Mouse (Mus musculus) layer of hippocampus, adult 9-11 months (tissue): ENCODE data around the gene Pds5a.
A peak's percentile ranks its signal among the peaks of the same experiment; 100 is the strongest.
"Not testable (repeated sequence)": the region's sequence is repeated elsewhere in the genome, so short reads cannot be mapped to it uniquely, and the experiment has no call there.

Experiments used
- DNase-seq: peaks from one replicate; pipeline ENCODE4 v3.0.0; 2022

The Pds5a gene

DNA sequence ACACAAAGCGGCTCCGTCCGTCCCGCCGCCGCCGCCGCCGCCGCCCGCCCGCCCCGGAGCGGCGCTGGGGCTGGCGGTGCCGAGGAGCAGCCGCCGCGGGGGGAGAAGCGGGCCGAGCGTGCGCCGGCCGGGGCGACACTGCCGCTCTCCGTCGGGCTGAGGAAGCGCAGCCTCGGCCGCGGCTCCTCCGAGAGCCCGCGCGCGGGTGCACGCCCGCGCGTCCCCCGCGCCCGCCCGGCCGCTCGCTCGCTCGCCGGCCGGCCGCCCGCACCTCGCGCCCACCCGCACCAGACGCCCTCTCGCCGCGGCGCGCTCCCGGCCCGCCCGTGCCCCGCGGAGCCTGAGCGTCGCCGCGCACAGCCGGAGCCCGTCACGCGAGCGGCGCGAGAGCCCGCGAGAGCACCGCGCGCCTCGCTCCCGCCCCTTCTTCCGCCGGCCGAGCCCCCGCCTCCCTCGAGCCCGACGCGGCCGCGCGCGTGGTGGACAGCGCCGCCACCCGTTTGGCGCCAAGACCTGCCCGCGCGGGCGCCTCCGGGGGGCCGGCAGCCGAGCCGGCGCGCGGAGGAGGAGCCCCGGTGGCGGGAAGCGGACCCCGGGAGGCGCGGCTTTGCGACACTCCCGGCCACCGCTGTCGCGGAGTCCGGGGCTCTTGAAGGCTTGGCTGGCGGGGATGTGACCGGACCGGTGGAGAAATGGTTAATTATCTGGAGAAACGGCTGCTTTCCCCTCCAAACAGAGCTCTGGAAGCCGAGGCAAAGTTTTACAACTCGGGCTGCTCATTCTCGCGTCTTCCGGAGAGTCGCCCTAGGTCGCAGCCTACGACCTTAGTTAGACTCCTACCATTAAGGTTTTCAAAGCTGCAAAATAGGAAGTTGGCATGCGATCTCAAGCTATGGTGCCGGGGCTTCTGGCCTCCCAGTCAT is at the start of gene Pds5a:
TSS of gene Pds5a (minus strand) at position 438 of the 923 bp plus-strand sequence.
- peak; percentile 78 for DNase-seq

GRCm38 (mm10) chr5:65746908-65747307 is 48.8 kb upstream of the Pds5a start:
- no peak for DNase-seq

DNA sequence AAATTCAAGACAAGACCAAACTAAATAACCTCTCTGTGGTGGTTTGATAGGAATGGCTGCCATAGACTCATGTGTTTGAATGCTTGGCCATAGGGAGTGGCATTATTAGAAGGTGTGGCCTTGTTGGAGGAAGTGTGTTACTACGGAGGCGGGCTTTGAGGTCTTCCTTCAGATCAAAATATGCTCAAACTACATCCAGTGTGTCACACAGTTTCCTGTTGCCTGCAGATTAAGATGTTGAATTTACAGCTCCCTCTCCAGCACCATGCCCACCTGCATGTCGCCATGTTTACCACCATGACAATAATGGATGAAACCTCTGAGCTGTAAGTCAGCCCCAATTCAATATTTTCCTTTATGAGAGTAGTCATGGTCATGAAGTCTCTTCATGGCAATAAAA is 41.3 kb upstream of the Pds5a start:
- no peak for DNase-seq

- DNase-seq = no peak
These were observed 37.5 kb upstream of the Pds5a start for GRCm38 (mm10) chr5:65735601-65736000.

DNA sequence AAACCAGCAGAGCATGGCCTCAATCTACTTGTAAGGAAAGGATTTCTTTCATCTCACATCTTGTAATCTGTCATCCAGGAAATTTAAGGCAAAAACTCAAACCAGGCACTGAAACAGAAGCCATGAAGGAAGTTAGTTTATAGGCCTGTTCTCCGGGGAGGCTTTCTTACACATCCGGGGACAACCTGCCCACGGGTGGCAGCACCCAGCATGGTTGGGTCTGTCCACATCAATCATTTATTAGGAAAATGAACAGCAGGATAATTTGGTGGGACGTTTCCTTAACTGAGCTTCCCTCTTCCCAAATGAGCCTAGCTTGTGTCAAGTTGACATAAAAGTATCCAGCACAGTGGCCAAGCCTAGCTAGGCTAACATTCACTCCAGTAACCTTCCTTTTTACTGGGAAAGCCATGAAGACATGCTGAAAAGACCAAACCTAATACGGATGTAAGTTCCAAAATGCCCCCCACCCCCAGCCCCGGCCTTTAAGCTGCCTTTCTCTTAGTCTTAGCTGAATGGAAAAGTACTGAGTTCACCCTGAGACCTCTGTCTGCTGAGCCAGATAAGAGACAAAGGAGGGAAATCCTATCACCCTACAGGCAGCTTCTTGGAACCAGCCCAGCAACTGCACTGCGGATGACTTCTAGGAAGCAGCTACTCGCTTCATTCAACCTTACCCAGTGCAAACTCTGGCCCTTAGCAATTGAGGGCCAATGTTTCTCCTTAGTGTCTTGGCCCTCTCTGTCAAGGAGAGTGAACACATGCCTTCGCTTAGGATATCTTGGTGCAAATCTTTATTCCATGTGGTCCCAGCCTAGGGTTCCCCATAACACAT is 33.3 kb upstream of the Pds5a start:
- DNase-seq = no peak

DNA sequence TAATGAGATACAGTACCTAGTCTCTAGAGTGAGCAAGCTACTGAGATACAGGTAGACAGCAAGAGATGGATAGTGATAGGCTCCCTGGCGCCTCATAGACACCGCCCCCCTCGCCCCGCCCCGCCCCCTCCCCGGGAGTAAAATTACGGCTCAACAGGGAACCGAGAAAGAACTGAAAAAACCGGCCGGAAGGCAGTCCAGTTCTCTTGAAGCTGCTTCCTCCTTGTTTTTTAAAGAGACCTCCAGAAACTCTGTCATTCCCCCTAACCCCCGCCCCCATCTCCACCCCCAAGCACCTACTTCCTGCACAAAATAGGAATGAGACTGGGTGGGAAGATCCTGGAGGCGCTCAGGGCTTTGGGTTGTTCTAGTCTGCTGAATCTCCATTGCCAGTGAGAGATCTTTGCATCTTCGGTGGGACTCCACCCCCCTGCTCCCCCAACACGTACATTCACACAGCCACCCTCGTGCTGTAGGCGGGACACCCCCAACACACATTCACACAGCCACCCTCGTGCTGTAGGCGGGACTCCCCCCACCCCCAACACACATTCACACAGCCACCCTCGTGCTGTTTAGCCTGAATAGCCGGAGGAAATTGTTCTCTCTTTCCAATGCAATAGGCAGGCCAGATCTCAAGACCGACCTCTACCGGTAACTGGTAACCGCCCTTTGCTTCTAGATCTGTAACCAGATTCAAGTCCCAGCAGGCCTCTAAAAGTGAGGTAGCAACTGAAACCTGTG is 26.4 kb upstream of the Pds5a start:
- peak; percentile 73 for DNase-seq

DNA sequence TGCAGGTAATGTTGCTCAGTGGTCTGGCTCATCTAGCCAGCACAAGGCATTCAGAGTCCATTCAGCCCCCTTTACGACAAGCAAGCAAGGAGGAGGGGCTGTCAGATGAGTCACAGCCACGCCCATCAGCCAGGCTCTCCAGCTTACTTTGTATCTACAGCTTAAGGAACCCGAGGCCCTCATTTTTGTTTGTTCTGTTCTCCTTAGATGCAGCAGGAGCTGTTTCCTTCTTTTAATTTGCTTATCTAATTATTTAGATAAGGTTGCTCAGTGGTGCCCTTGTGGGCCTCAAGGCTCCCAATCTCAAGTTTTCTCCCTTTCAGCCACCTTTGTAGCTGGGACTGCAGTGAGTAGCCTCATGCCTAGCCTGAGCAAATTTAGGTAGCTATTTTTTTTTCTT is 20.3 kb upstream of the Pds5a start:
- no peak for DNase-seq

- not testable (repeated sequence) for DNase-seq
These were observed 19.8 kb upstream of the Pds5a start for GRCm38 (mm10) chr5:65717903-65718211.

GRCm38 (mm10) chr5:65717063-65717902 is 19.2 kb upstream of the Pds5a start:
- no peak for DNase-seq

GRCm38 (mm10) chr5:65715084-65715483 is 17.0 kb upstream of the Pds5a start:
- DNase-seq = no peak

GRCm38 (mm10) chr5:65711463-65711862 is 13.4 kb upstream of the Pds5a start:
- DNase-seq = no peak

DNA sequence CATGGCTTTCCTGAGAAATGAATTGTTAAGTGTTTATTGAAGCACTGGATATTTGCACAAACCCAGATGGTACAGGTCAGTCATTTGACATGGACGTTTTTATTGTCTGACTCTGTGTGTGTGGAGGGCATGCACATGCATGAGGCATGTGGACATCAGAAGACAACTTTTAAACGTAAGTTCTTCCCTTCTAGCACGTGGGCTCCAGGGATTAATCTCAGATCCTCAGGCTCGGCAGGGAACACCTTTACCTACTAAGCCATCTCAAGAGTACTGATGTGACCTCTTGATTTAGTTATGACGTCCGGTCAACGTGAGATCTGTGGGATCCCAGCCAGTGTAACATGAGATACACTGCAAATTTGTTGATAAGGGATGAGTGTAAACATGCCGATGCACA is 12.2 kb upstream of the Pds5a start:
- no peak for DNase-seq

DNA sequence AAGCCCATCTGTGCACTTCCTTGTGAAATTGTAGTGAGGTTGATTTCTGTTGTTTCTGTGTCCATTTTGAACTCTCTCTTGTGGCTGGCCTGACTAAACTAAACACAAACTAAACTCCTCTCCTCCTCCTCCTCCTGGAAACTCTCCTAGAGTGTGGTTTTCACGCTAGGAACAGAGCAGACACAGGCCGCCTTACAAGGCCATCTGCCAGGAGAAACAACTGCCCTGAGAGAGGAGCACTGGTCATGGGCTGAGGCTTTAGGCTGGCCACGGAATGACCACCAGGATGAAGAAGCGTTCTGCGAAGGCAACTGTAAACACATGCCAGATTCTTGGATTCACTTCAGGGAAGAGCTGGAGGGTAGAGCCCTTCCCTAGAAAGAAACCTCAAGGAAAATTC is 8.9 kb upstream of the Pds5a start:
- DNase-seq = no peak

DNA sequence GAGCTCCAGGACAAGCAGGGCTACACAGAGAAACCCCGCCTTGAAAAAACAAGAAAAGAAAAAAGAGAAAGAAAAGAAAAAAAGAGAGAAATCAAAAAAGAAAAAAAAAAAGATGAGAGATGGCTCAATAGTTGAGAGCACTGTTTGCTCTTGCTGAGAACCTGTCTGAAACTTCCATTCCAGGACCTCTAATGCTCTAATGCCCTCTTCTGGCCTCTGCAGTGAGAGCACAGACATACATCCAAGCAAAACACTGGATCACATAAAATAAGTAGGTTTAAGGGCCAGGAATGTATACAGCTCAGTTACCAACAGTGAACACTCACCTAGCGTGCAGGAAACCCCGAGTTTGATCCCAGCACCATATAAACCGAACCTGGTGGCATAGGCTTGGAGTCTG is 8.1 kb upstream of the Pds5a start:
- DNase-seq = no peak

DNA sequence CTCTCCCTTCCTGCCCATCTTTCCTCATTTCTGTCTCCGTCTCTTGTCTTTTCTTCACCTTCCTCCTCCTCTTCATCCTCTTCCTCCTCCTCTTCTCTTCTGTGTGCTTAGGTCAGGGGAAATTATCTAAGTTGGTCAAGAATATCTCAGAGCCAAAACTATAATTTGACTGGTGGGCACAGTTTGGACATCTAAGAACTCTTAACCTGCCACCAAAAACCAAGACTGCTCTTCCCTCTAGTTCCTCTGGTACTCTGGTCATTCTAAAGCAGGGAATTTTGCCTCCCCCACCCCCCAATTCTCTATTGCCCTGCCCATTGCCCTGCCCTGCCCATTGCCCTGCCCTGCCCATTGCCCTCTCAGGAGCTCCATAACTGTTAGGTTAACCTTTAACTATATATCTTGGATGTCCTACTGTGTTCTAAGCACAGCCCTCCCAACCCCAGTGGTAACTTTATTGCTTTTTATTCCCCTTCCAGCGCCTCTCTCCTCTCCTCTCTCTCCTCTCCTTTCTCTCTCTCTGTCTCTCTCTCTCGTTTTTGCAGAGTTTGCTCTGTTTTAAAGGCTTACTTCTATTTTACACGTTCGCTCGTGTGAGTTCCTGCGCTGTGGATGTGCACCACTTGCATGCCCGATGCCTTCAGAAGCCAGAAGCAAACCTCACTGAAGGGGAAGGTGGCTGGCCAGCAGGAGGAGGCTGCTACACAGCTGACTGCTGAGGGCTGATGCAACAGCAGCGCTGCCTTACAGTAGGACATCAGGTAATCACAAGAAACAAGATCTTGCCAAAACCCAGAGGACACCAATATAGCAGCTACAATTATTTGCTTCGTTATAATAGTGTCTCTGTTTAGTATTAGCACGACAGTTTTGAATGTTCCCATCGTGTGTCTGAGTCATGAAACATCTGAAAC is 6.9 kb upstream of the Pds5a start:
- no peak for DNase-seq

- no peak for DNase-seq
These were observed 5.2 kb upstream of the Pds5a start for GRCm38 (mm10) chr5:65703261-65703660.

- DNase-seq = no peak
These were observed 2.0 kb upstream of the Pds5a start for GRCm38 (mm10) chr5:65700102-65700501.

DNA sequence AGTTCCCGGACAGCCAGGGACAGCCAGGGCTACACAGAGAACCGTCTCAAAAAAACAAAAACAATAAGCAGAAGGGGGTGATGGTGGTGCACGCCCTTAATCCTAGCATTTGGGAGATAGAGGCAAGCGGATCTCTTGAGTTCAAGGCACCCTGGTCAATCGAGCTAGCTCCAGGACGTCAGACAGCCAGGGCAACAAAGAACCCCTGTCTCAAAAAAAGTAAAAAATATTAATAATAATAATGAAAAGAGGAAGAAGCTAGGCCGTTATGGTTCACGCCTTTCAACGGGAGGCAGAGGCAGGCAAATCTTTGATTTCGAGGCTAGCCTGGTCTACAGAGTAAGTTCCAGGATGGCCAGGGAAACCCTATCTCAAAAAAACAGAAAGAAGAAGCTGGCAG is 1.1 kb upstream of the Pds5a start:
- no peak for DNase-seq

- DNase-seq = no peak
These were observed 675 bp upstream of the Pds5a start for GRCm38 (mm10) chr5:65698759-65699136.

DNA sequence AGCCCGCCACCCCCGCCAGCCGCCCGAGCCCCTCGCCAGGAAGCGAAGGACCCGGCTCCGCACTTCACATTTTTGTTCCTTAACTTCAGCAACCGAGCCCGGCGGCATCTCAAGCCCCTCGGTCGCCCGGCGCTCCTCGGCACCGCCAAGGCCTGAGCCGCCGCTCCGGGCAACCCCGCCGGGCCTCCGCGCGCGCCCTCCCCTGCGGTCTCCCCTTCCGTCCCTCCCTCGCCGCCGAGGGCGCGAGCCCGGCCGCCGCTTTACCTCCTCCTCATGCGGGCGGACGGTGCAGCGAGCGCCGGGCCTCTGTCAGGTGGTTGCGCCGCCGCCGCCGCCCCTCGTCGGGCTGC is 612 bp downstream of the Pds5a start:
- no peak for DNase-seq

GRCm38 (mm10) chr5:65696821-65697485 is 1.1 kb downstream of the Pds5a start:
- DNase-seq = peak; percentile 39
